Mouse (Mus musculus) liver, embryonic 15.5 days (tissue): ENCODE measurements at regions not wholly inside any gene's neighbourhood (a gene's known extent, or its start where the extent isn't known, plus 50 kb on each side); places are given as distances from the start of the nearest gene placed in this dataset.

Experiments
- ATAC-seq: fragments of 200-750 bp; cut with Nextera tagmentation; 2 replicates; pipeline ENCODE4 v1.8.0; 2017; ENCODE audit warnings: moderate number of reproducible peaks, mild to moderate bottlenecking, moderate library complexity; ENCODE audit not compliant: insufficient read depth
- H3K27ac ChIP-seq: fragments of 300-500 bp; sonication (generic); replicated peaks from 2 replicates; pipeline ENCODE4 v1.5.1; 2015; ENCODE audit warnings: mild to moderate bottlenecking, inconsistent platforms
- H3K27me3 ChIP-seq: fragments of 300-500 bp; sonication (generic); 2 replicates; pipeline ENCODE4 v1.6.1; 2015; ENCODE audit warnings: mild to moderate bottlenecking, inconsistent platforms
- H3K36me3 ChIP-seq: fragments of 300-500 bp; sonication (generic); replicated peaks from 2 replicates; pipeline ENCODE4 v1.6.1; 2015; ENCODE audit warnings: moderate library complexity, mild to moderate bottlenecking, inconsistent platforms
- H3K4me1 ChIP-seq: fragments of 300-500 bp; sonication (generic); replicated peaks from 2 replicates; pipeline ENCODE4 v1.6.1; 2015; ENCODE audit warnings: inconsistent platforms
- H3K4me2 ChIP-seq: fragments of 300-500 bp; sonication (generic); 2 replicates; pipeline ENCODE4 v1.6.1; 2015; ENCODE audit warnings: moderate library complexity, mild to moderate bottlenecking, inconsistent platforms
- H3K4me3 ChIP-seq: fragments of 300-500 bp; sonication (generic); replicated peaks from 2 replicates; pipeline ENCODE4 v1.5.1; 2015; ENCODE audit warnings: mild to moderate bottlenecking, inconsistent platforms
- H3K9ac ChIP-seq: fragments of 300-500 bp; sonication (generic); 2 replicates; pipeline ENCODE4 v1.6.1; 2015; ENCODE audit warnings: moderate library complexity, mild to moderate bottlenecking, inconsistent platforms
- H3K9me3 ChIP-seq: fragments of 300-500 bp; sonication (generic); replicated peaks from 2 replicates; pipeline ENCODE4 v1.6.1; 2016; ENCODE audit warnings: inconsistent platforms
- WGBS: fragments of 180-500 bp; shearing (Covaris S2); methylation state at CpG from one replicate; pipeline ENCODE4 v1.1.7; 2015; ENCODE audit warnings: mixed read lengths; ENCODE audit not compliant: insufficient replicate concordance; 5-methylcytosine and 5-hydroxymethylcytosine counted together

DNA sequence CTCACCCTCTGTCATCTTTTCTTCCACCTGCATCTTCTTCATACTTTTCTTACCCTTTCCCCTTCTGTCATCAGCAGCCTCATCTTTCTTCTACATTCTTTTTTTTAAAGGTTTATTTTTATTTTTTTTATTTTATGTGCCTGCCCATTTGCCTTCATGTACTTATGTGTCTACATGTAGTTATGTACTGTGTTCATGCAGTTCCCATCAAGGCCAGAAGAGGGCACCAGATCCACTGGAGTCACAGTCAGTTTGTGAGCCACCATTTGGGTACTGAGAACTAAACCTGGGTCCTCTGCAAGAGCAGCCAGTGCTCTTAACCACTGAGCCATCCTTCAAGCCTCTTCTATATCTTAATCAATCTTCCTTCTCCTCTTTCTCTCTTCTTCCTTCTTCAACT, 475.7 kb upstream of the Zmiz1 start:
- Histone ChIP-seq H3K36me3 (no peaks in the 10 kb centered on the region), H3K9me3 (no peaks in the 10 kb centered on the region), H3K27me3 (no peaks in the 10 kb centered on the region), H3K9ac (no peak overlapping the region), H3K4me2 (no peak overlapping the region), H3K4me1 (no peaks in the 10 kb centered on the region), H3K4me3 (no peak overlapping the region), H3K27ac (no peak overlapping the region)
- ATAC-seq = no peak

DNA sequence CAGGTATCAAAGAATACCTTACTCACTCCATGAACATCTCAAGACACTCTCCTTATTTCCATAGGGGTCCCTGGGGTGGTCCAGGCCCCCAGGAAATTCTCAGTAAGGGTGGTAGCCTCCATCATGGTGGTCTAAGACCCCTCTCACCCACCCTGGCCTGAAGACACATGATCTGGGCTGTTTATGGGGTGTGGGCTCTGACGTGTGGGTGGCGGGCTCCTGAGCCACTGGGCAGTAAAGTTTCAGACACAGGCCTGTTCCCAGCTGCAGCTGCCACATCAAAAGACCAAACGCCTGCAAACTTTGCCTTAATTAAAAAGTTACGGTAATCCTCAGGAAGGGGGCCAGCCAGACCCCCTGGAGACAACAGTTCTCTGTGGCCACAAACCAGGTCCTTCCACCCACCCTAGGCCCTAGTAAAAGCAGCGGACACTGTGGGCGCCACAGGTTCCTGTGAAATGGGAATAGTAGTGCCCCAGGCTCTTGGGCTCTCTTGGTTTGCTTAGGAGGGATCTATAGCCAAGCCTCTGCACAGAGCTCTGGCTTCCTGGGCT, 473.1 kb upstream of the Zmiz1 start:
- Histone ChIP-seq H3K9me3 (no peaks in the 10 kb centered on the region), H3K27ac (no peak overlapping the region), H3K9ac (no peak overlapping the region), H3K36me3 (no peaks in the 10 kb centered on the region), H3K27me3 (no peaks in the 10 kb centered on the region), H3K4me1 (no peaks in the 10 kb centered on the region), H3K4me3 (no peak overlapping the region), H3K4me2 (no peak overlapping the region)
- ATAC-seq = no peak
- WGBS = 57% methylated on average over 6 of the region's 6 CpGs

DNA sequence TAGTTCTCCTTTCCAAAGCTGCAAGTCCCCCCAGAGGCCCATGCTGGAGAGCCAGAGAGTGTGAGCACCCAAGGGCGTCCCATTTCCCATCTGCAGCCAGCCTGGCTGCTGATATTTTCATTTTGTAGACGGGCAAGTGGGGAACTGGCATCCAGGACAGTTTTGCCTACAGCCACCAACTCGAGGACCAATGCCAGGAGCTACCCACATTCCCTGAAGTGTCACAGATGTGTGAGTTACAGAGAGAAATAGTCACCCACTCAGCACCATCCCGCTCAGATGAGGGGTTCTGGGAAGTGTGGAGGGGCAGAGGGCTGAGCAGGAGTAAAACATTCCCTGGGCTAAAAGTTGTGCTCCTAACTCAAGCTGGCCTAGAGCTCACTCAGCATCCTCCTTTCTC, 472.6 kb upstream of the Zmiz1 start:
- ATAC-seq = no peak
- H3K4me2 ChIP-seq = no peak overlapping the region
- WGBS = 50% methylated on average over 4 of the region's 4 CpGs

DNA sequence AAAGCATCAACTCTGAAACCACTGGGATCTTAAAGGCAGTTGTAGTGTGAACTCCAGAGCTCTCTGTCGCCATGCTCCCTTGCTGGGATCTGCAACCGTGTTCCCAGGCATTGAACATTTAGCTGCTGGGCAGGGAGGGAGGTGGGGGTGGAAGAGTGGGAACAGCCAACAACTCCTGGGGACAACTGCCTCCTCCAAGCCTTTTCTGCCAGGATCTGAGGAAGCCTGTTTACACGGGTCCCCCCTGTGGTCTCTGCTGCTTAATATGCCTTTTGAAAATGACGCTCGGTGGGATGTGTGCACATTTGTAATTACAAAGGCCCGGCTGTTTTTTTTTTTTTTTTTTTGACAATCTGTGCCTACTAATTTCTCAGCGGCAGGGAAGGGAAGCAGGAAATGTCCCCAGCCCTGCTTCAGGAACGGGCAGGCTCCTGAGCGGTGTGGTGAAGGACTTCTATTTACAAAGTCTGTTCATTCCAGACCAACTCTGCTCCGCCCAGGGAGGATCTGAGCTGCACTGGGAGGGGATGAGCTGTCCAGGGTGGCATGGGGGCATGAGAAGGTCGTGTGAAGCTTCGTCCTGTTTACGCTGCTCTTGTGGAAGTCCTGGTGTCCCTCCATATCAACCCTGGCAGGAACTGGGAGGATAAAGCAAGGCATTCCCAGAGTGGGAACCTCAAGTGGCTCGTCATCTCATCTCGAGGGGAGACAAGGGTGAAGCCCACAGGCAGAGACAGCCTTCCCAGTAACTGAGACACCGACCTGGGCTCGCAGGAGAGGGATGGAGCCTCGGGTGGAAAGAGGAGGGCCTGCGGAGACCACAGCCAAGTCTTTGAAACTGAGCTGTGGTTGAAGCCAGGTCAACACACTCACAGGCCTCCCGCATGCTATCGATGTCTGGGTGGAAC, 465.0 kb upstream of the Zmiz1 start:
- no peak for ATAC-seq
- no peak overlapping the region for H3K4me3 ChIP-seq
- no peaks in the 10 kb centered on the region for H3K9me3 ChIP-seq
- H3K4me2 ChIP-seq = no peak overlapping the region
- H3K27me3 ChIP-seq = no peaks in the 10 kb centered on the region
- no peaks in the 10 kb centered on the region for H3K36me3 ChIP-seq
- no peak overlapping the region for H3K9ac ChIP-seq
- H3K27ac ChIP-seq = no peak overlapping the region
- 35% methylated on average over 21 of the region's 21 CpGs for WGBS
- H3K4me1 ChIP-seq = no peaks in the 10 kb centered on the region

More for the DNA sequence above, 472.6 kb upstream of the Zmiz1 start:
- Histone ChIP-seq H3K27ac (no peak overlapping the region), H3K27me3 (no peaks in the 10 kb centered on the region), H3K9me3 (no peaks in the 10 kb centered on the region), H3K9ac (no peak overlapping the region), H3K4me1 (no peaks in the 10 kb centered on the region), H3K4me3 (no peak overlapping the region), H3K36me3 (no peaks in the 10 kb centered on the region)

DNA sequence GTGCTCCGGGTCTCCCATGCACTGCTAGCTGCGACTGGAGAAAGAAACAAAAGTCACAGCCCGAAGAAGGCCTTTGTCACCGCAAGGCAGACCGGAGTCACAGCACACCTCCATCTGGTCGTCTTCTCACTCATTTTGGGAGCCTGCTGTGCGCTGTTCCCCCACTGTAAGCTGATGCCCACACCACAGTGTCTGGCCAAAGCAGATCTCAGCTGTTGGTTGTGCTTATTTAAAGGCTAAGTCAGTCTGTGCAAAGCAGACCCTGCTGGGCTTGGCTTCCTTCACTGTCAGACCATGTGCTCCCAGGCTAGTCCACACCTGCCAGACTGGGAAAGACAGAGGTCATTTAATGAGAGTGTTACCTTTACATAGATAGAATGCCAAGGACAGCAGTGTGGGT, 463.8 kb upstream of the Zmiz1 start:
- Histone ChIP-seq H3K4me2 (no peak overlapping the region), H3K27me3 (no peaks in the 10 kb centered on the region), H3K4me3 (no peak overlapping the region), H3K9me3 (no peaks in the 10 kb centered on the region), H3K27ac (no peak overlapping the region), H3K4me1 (no peaks in the 10 kb centered on the region), H3K9ac (no peak overlapping the region), H3K36me3 (no peaks in the 10 kb centered on the region)
- 49% methylated on average over 7 of the region's 7 CpGs for WGBS
- no peak for ATAC-seq

DNA sequence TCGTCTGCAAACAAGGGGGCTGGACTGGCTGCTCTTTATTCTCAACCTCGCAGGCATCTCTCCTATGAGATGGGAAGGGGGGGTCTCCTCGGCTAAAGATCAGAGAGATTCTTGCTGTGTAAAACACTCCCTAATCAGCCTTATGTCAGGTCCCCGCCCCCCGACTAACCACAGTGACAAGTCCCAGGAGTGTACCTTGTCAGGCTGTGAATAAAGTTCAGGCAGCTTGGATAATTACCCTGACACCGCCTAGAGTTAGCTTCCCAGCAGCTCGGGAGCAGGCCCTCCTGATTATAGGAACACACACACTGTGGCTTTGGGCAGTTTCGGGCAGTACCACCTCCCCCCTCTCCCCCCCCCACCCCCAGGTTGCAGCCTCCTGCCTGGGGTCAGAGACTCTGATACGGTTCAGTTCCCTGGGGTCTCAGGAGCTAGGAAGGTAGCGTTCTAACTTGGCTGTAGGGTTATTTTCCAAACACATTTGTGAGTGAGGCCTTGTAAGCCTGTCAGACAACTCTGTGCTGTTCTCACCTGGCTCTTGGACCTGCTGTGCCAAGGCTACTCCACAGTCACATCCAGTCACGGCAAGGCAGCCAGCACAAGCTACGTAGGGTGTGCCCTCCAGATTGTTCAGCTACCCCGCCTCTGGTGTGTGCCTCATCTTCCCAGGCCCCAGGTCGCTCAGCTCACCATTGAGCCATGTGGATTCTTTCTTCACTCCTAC, 461.0 kb upstream of the Zmiz1 start:
- Histone ChIP-seq H3K27ac (no peak overlapping the region), H3K9me3 (no peaks in the 10 kb centered on the region), H3K27me3 (no peaks in the 10 kb centered on the region), H3K36me3 (no peaks in the 10 kb centered on the region), H3K4me1 (no peaks in the 10 kb centered on the region), H3K9ac (no peak overlapping the region), H3K4me2 (no peak overlapping the region), H3K4me3 (no peak overlapping the region)
- 53% methylated on average over 14 of the region's 14 CpGs for WGBS
- no peak for ATAC-seq

DNA sequence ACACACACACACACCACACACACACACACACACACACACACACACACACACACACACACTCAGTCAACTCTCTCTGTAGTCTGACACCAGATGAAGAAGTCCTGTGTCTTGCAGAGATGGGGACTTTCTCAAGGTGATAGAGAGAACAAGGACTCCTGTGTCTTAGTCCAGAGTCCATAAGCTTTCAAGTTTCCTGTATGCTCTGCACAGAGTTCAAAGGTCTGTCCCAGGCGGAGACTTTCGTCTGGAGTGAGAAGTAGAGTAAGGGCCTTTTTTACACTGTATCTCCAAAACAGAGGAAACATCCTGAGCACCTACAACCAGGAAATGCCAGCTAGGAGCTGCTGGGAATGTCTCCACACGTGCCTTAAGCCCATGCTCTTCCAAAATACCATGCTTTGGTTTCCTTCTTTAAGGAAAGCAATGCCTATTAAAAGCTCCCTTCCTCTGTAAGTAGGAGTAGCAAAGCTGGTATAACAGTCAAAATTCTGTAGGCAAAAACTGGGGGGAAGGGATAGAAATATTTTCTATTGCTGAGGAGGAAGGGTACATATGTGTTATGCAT, 459.9 kb upstream of the Zmiz1 start:
- no peak overlapping the region for H3K4me2 ChIP-seq
- no peak overlapping the region for H3K4me3 ChIP-seq
- no peaks in the 10 kb centered on the region for H3K36me3 ChIP-seq
- H3K4me1 ChIP-seq = no peaks in the 10 kb centered on the region
- no peak for ATAC-seq
- no peak overlapping the region for H3K27ac ChIP-seq
- no peaks in the 10 kb centered on the region for H3K9me3 ChIP-seq
- WGBS = 30% methylated on average over 3 of the region's 3 CpGs
- H3K9ac ChIP-seq = no peak overlapping the region
- H3K27me3 ChIP-seq = no peaks in the 10 kb centered on the region

DNA sequence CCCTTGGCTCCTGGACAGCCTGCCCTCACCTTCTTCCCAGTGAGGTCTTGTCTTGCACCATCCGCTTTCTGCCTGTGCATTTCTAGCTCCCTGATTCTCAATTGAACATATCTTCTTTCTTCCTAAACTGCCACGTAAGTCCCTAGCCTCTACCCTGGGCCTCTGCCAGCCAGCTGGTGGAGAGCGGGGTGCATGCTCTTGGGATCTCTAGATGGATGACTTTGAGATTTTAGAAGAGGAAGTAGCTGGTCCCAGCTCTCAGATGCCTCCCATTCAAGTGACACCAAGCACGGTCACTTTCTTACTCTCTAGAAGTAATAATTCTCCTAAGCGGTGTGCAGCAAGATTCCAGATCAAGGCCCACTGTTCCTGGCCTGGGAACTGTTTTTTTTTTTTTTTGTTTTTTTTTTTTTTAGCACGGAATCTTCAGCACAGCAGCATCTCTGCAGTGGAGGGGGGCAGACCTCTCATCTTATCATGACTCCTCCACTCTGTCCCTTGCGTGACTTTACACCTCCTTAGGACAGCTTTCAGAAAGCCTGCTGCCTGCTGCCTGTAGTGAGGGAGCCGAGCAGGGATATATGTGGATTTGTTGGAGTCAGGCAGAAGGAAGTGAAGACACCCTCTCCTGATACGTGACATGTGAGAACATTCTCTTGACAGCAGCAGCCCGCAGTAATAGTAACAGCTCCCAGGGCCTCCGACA, 453.6 kb upstream of the Zmiz1 start:
- Histone ChIP-seq H3K9me3 (no peaks in the 10 kb centered on the region), H3K36me3 (no peaks in the 10 kb centered on the region), H3K4me2 (no peak overlapping the region), H3K4me3 (no peak overlapping the region), H3K27ac (no peak overlapping the region), H3K9ac (no peak overlapping the region), H3K4me1 (no peaks in the 10 kb centered on the region), H3K27me3 (no peaks in the 10 kb centered on the region)
- WGBS = 43% methylated on average over 11 of the region's 11 CpGs
- ATAC-seq = no peak

DNA sequence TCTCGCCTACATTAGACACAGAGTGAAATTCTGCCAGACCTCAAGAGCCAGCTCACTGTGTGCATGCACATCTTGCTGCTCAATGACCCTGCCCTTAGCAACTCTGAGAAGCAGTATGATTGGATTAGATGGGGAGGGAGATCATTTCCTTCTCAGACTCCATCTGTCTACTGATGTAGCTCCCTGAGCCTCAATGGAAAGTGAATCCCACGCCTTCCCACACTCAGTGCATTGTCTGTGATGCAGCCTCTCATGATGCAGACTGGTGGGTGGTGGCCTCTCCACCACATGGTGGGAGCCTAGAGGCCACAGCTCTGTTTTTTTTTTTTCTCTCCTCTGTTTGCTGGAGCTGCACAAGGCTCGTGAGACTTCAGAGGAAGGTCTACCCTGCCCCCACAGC, 447.1 kb upstream of the Zmiz1 start:
- no peaks in the 10 kb centered on the region for H3K36me3 ChIP-seq
- H3K4me2 ChIP-seq = no peak overlapping the region
- H3K9me3 ChIP-seq = no peaks in the 10 kb centered on the region
- H3K27me3 ChIP-seq = no peaks in the 10 kb centered on the region
- no peak overlapping the region for H3K4me3 ChIP-seq
- ATAC-seq = no peak
- H3K9ac ChIP-seq = no peak overlapping the region
- no peaks in the 10 kb centered on the region for H3K4me1 ChIP-seq
- H3K27ac ChIP-seq = no peak overlapping the region
- WGBS = 35% methylated on average over 3 of the region's 3 CpGs

DNA sequence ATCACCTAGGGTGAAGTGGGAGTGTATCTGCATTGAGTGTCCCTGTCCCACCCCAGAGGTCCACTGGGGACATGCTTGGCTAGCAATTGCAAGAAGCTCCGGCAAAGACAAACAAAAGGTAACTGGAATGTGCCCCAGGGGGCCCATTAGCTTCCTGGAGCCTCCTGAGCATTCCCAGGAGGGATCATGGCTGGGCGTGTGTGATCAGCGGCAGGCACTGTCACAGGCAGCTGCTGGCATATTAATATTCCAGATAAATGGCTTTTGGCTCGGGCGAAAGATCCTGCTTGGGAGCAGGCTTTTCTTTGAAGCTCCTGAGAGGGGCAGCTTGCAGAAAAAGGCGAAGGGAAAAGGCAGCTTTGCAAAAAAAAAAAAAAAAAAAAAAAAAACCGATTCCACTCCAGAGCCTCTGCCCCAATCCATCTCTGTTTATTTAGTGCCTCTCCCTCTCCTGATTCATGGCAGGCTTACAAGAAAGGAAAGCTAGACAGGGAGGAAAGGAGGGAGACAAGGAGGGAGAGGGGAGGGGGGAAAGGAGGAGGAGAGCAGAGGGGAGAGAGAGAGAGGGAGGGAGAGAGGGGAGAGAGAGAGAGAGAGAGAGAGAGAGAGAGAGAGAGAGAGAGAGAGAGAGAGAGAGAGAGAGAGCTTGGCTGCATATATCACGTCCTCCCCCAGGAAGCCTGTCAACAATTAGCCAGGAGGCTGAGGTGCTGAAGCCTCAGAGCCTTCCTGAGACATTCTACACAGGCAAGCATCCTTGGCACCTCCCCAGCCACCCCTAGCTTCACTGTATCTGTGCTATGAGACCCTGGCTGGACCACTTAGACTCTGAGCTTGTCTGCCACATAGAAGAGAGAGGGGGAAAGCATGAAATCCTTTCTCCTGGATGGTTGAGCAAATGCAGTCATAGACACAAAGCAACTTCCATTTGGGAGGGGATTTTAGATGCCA, 443.4 kb upstream of the Zmiz1 start:
- ATAC-seq = no peak
- H3K27ac ChIP-seq = no peak overlapping the region
- no peak overlapping the region for H3K9ac ChIP-seq
- H3K36me3 ChIP-seq = no peaks in the 10 kb centered on the region
- H3K4me3 ChIP-seq = no peak overlapping the region
- no peaks in the 10 kb centered on the region for H3K4me1 ChIP-seq
- H3K9me3 ChIP-seq = no peaks in the 10 kb centered on the region
- H3K27me3 ChIP-seq = no peaks in the 10 kb centered on the region
- no peak overlapping the region for H3K4me2 ChIP-seq
- WGBS = 25% methylated on average over 8 of the region's 8 CpGs
